Mouse (Mus musculus) kidney, embryonic 14.5 days (tissue): Measurements from ENCODE around the gene Fut2. TPM values are rescaled to one million over a fixed set of nuclear protein-coding genes. Genes with fewer than 3 reads are reported as not detected.

ENCODE experiments used
- ATAC-seq: fragments of 200-750 bp; cut with Nextera tagmentation; 2 replicates; pipeline ENCODE4 v1.8.0; 2017; ENCODE audit warnings: moderate number of reproducible peaks, mild to moderate bottlenecking, moderate TSS enrichment, moderate library complexity; ENCODE audit not compliant: low FRiP score, low TSS enrichment
- H3K27ac ChIP-seq: fragments of 300-500 bp; sonication (generic); 2 replicates; pipeline ENCODE4 v1.5.1; 2014; ENCODE audit warnings: low read depth, mild to moderate bottlenecking, low read length, moderate library complexity, mixed read lengths
- H3K27me3 ChIP-seq: fragments of 300-500 bp; sonication (generic); 2 replicates; pipeline ENCODE4 v1.6.1; 2014; ENCODE audit warnings: mild to moderate bottlenecking, low read length; ENCODE audit not compliant: control insufficient read depth, insufficient read depth
- H3K36me3 ChIP-seq: fragments of 300-500 bp; sonication (generic); 2 replicates; pipeline ENCODE4 v1.6.1; 2014; ENCODE audit warnings: low read length, mixed read lengths; ENCODE audit not compliant: control insufficient read depth, insufficient read depth
- H3K4me1 ChIP-seq: fragments of 300-500 bp; sonication (generic); 2 replicates; pipeline ENCODE4 v1.6.1; 2014; ENCODE audit warnings: low read length, mixed read lengths; ENCODE audit not compliant: control insufficient read depth, insufficient read depth
- H3K4me2 ChIP-seq: fragments of 300-500 bp; sonication (generic); replicated peaks from 2 replicates; pipeline ENCODE4 v1.6.1; 2014; ENCODE audit warnings: low read depth, mild to moderate bottlenecking, low read length
- H3K4me3 ChIP-seq: fragments of 300-500 bp; sonication (generic); 2 replicates; pipeline ENCODE4 v1.5.1; 2014; ENCODE audit warnings: mild to moderate bottlenecking, low read length
- H3K9ac ChIP-seq: fragments of 300-500 bp; sonication (generic); 2 replicates; pipeline ENCODE4 v1.6.1; 2014; ENCODE audit warnings: low read depth, mild to moderate bottlenecking, low read length, moderate library complexity
- H3K9me3 ChIP-seq: fragments of 300-500 bp; sonication (generic); 2 replicates; pipeline ENCODE4 v1.6.1; 2016; ENCODE audit warnings: low read length; ENCODE audit not compliant: control insufficient read depth
- WGBS: fragments of 180-500 bp; shearing (Covaris S2); extraction: QIAGEN DNeasy Blood & Tissue Kit; methylation state at CpG from one replicate; pipeline ENCODE4 v1.1.7; 2014; 5-methylcytosine and 5-hydroxymethylcytosine counted together
- polyA plus RNA-seq: library from polyadenylated mRNA; unstranded; fragments of >200 nt; fragmentation: Nextera tagmentation; extraction: Ambion mirVana; gene quantifications from 2 replicates; pipeline ENCODE4 v1.2.1, GENCODE M21; 2014

Fut2 gene
- polyA plus RNA-seq, 1 experiment from 2014 or later: 0.26 TPM

GRCm38 (mm10) chr7:45627261-45627660 is 38.9 kb downstream of the Fut2 start, which contains the start of gene Rasip1:
TSS of gene Rasip1 (plus strand) at chr7:45627488.
- Histone ChIP-seq H3K27me3 (peaks cover 9% of the 10 kb centered on the region; the same call in 1 of the 2 replicates), H3K4me1 (peaks cover 5% of the 10 kb centered on the region), H3K9ac (peak within 1 kb of the TSS; percentile 70), H3K4me2 (peak within 1 kb of the TSS; percentile 94), H3K4me3 (peak within 1 kb of the TSS; percentile 51), H3K9me3 (no peaks in the 10 kb centered on the region), H3K36me3 (no peaks in the 10 kb centered on the region), H3K27ac (peak within 1 kb of the TSS; percentile 42; the same call in 1 of the 2 replicates)
- WGBS: 78% methylated on average over 9 of the region's 9 CpGs
- 0 out of 2 replicates have a peak, but pooled peaks have one; percentile 18 for ATAC-seq

- Histone ChIP-seq H3K4me2 (no peak overlapping the region), H3K36me3 (no peaks in the 10 kb centered on the region), H3K9me3 (no peaks in the 10 kb centered on the region), H3K4me1 (peaks cover 4% of the 10 kb centered on the region; the same call in 1 of the 2 replicates), H3K9ac (peak overlapping the region; percentile 28; the same call in 1 of the 2 replicates), H3K27me3 (peaks cover 9% of the 10 kb centered on the region; the same call in 1 of the 2 replicates), H3K4me3 (no peak overlapping the region), H3K27ac (0 out of 2 replicates have a peak overlapping the region, but pooled peaks have one; percentile 42)
- 86% methylated on average over 7 of the region's 7 CpGs for WGBS
- no peak for ATAC-seq
Measured at GRCm38 (mm10) chr7:45626571-45627076, 39.6 kb downstream of the Fut2 start.

GRCm38 (mm10) chr7:45625481-45625880 is 40.7 kb downstream of the Fut2 start:
- Histone ChIP-seq H3K4me1 (peaks cover 4% of the 10 kb centered on the region; the same call in 1 of the 2 replicates), H3K36me3 (no peaks in the 10 kb centered on the region), H3K4me2 (no peak overlapping the region), H3K9me3 (no peaks in the 10 kb centered on the region), H3K27ac (no peak overlapping the region), H3K4me3 (no peak overlapping the region), H3K9ac (no peak overlapping the region), H3K27me3 (peaks cover 9% of the 10 kb centered on the region; the same call in 1 of the 2 replicates)
- 87% methylated on average over 8 of the region's 8 CpGs for WGBS
- ATAC-seq: no peak

- ATAC-seq: no peak
- no peak overlapping the region for H3K4me3 ChIP-seq
- no peaks in the 10 kb centered on the region for H3K36me3 ChIP-seq
- H3K27ac ChIP-seq: no peak overlapping the region
- peaks cover 4% of the 10 kb centered on the region; the same call in 1 of the 2 replicates for H3K4me1 ChIP-seq
- H3K4me2 ChIP-seq: no peak overlapping the region
- 39% methylated on average over 3 of the region's 3 CpGs for WGBS
- H3K9ac ChIP-seq: no peak overlapping the region
- peaks cover 9% of the 10 kb centered on the region; the same call in 1 of the 2 replicates for H3K27me3 ChIP-seq
- H3K9me3 ChIP-seq: no peaks in the 10 kb centered on the region
Measured at GRCm38 (mm10) chr7:45624718-45625117, 41.5 kb downstream of the Fut2 start.

DNA sequence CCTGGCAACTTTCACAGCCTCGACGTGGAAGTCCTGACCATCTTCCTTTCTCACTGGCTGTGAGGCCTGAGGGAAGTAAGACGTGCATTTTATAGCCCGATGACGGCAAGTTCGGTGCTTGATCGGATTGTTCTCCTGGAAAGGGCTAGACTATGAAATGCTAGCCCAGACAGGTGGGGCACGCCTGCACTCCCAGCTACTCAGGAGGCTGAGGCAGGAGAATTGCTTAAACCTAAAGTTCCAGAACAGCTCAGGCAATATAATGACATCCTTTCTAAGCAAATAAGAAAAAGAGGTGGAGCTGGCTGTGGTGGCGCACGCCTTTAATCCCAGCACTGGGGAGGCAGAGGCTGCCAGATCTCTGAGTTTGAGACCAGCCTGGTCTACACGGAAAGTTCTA is 42.7 kb downstream of the Fut2 start:
- Histone ChIP-seq H3K36me3 (no peaks in the 10 kb centered on the region), H3K9me3 (no peaks in the 10 kb centered on the region), H3K9ac (no peak overlapping the region), H3K4me2 (no peak overlapping the region), H3K27me3 (peaks cover 16% of the 10 kb centered on the region), H3K4me1 (peaks cover 4% of the 10 kb centered on the region; the same call in 1 of the 2 replicates), H3K27ac (no peak overlapping the region), H3K4me3 (no peak overlapping the region)
- ATAC-seq: no peak
- WGBS: 95% methylated on average over 11 of the region's 11 CpGs

GRCm38 (mm10) chr7:45621443-45621842 is 44.8 kb downstream of the Fut2 start, which contains the start of gene Izumo1:
TSS of gene Izumo1 (plus strand) at chr7:45621811.
- H3K36me3 ChIP-seq: no peaks in the 10 kb centered on the region
- H3K27ac ChIP-seq: no peak within 1 kb of the TSS
- ATAC-seq: no peak
- H3K9ac ChIP-seq: no peak within 1 kb of the TSS
- peaks cover 22% of the 10 kb centered on the region for H3K27me3 ChIP-seq
- 35% methylated on average over 9 of the region's 9 CpGs for WGBS
- H3K4me1 ChIP-seq: peaks cover 6% of the 10 kb centered on the region
- H3K4me3 ChIP-seq: no peak within 1 kb of the TSS
- no peaks in the 10 kb centered on the region for H3K9me3 ChIP-seq
- H3K4me2 ChIP-seq: no peak within 1 kb of the TSS

GRCm38 (mm10) chr7:45619592-45619991 is 46.6 kb downstream of the Fut2 start:
- H3K27ac ChIP-seq: no peak overlapping the region
- no peaks in the 10 kb centered on the region for H3K36me3 ChIP-seq
- H3K9me3 ChIP-seq: no peaks in the 10 kb centered on the region
- no peak for ATAC-seq
- no peak overlapping the region for H3K9ac ChIP-seq
- H3K4me3 ChIP-seq: no peak overlapping the region
- H3K27me3 ChIP-seq: peaks cover 31% of the 10 kb centered on the region
- H3K4me2 ChIP-seq: no peak overlapping the region
- WGBS: 83% methylated on average over 5 of the region's 5 CpGs
- peaks cover 12% of the 10 kb centered on the region for H3K4me1 ChIP-seq

DNA sequence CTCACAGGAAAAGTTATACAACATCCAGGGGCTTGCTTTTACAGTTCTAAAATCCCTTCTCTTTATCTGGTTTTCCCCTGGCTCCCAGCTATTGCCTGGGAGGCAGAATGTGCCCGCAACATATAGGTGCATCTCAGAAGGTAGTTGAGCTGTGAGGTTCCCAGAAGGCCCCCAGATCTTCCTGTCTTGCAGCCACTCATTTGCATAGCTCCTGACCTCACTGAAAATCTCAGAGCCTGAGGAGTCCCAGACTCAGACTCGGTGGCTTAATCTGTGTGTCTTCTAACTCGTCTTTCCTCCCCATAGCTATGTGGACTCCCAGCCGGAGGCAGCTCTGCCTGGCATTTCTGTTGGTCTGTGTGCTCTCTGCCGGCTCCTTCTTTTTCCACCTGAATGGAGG is 47.9 kb downstream of the Fut2 start:
- Histone ChIP-seq H3K9ac (no peak overlapping the region), H3K4me3 (no peak overlapping the region), H3K4me2 (no peak overlapping the region), H3K27ac (no peak overlapping the region), H3K27me3 (peaks cover 31% of the 10 kb centered on the region), H3K36me3 (no peaks in the 10 kb centered on the region), H3K4me1 (peaks cover 12% of the 10 kb centered on the region), H3K9me3 (no peaks in the 10 kb centered on the region)
- no peak for ATAC-seq
- 86% methylated on average over 5 of the region's 5 CpGs for WGBS

DNA sequence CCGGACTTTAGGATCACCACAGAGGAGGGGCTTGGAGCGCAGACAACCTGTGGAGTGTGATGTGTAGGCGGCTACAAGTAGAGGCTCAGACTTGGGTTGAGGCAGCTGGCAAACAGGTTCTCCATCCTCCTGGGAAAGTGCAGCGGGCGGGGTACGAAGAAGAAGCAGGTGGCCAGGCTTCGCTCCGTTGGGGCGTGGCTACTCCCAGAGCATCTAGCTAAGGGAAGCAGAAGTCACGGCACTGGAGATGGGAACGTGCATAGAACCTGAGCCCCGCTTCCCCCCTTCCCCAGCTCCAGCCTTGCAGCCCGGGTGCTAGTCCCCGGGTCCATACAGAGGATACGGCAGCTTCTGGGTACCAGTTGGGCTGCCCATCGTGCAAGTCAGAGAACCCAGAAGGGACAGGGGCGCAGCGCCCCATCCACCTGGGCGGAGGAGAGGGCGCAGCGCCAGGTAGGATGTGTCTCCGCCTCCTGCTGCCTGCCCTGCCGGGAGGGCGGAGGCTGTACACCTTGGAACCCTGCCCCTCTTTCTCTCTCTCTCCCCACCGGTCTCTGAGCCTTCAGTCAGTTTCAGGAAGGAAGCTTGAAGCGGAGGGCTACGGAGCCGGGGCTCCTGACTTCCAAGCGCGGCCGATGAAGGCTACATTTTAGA is 49.0 kb downstream of the Fut2 start, which contains the start of gene Fut1:
TSS of gene Fut1 (plus strand) at position 248 of the 654 bp plus-strand sequence.
- ATAC-seq: peak; percentile 58
- Histone ChIP-seq H3K27me3 (peaks cover 31% of the 10 kb centered on the region), H3K9ac (peak within 1 kb of the TSS; percentile 31; the same call in 1 of the 2 replicates), H3K27ac (no peak within 1 kb of the TSS), H3K4me1 (peaks cover 12% of the 10 kb centered on the region), H3K4me2 (peak within 1 kb of the TSS; percentile 44), H3K9me3 (no peaks in the 10 kb centered on the region), H3K36me3 (no peaks in the 10 kb centered on the region), H3K4me3 (peak within 1 kb of the TSS; percentile 23; the same call in 1 of the 2 replicates)
- WGBS: 6% methylated on average over 31 of the region's 31 CpGs
